Mouse (Mus musculus) midbrain, postnatal 0 days (tissue): ENCODE results near the gene Tgm7. TPM values are rescaled to one million over a fixed set of nuclear protein-coding genes. Genes with fewer than 3 reads are reported as not detected.

Experiments used
- ATAC-seq: fragments of 200-750 bp; cut with Nextera tagmentation; 2 replicates; pipeline ENCODE4 v1.8.0; 2017; ENCODE audit warnings: moderate number of reproducible peaks, mild to moderate bottlenecking, moderate TSS enrichment, moderate library complexity; ENCODE audit not compliant: low FRiP score
- DNase-seq: peaks from one replicate; pipeline ENCODE4 v3.0.0-alpha.2; 2015; ENCODE audit warnings: low spot score
- H3K27ac ChIP-seq: fragments of 300-500 bp; sonication (generic); 2 replicates; pipeline ENCODE4 v1.5.1; 2014; ENCODE audit warnings: low read depth, mild to moderate bottlenecking, low read length, mixed read lengths
- H3K27me3 ChIP-seq: fragments of 300-500 bp; sonication (generic); 2 replicates; pipeline ENCODE4 v1.6.1; 2014; ENCODE audit warnings: low read length, control low read depth, mixed read lengths; ENCODE audit not compliant: insufficient read depth
- H3K36me3 ChIP-seq: fragments of 300-500 bp; sonication (generic); 2 replicates; pipeline ENCODE4 v1.6.1; 2014; ENCODE audit warnings: low read length, control low read depth, mixed read lengths; ENCODE audit not compliant: insufficient read depth
- H3K4me1 ChIP-seq: fragments of 300-500 bp; sonication (generic); 2 replicates; pipeline ENCODE4 v1.6.1; 2014; ENCODE audit warnings: mild to moderate bottlenecking, control low read depth, antibody characterized with exemption, low read length, mixed read lengths; ENCODE audit not compliant: insufficient read depth
- H3K4me2 ChIP-seq: fragments of 300-500 bp; sonication (generic); 2 replicates; pipeline ENCODE4 v1.6.1; 2014; ENCODE audit warnings: low read depth, mild to moderate bottlenecking, low read length, mixed read lengths; ENCODE audit not compliant: poor library complexity, severe bottlenecking
- H3K4me3 ChIP-seq: fragments of 300-500 bp; sonication (generic); 2 replicates; pipeline ENCODE4 v1.5.1; 2014; ENCODE audit warnings: low read depth, mild to moderate bottlenecking, low read length, moderate library complexity
- H3K9ac ChIP-seq: fragments of 300-500 bp; sonication (generic); replicated peaks from 2 replicates; pipeline ENCODE4 v1.6.1; 2014; ENCODE audit warnings: mild to moderate bottlenecking, low read length, moderate library complexity, mixed read lengths; ENCODE audit not compliant: poor library complexity, severe bottlenecking
- H3K9me3 ChIP-seq: fragments of 300-500 bp; sonication (generic); 2 replicates; pipeline ENCODE4 v1.6.1; 2016; ENCODE audit warnings: low read length, control low read depth
- CTCF ChIP-seq: IDR thresholded peaks from 2 replicates; pipeline ENCODE4 v1.5.1; 2016; ENCODE audit warnings: antibody characterized with exemption, mild to moderate bottlenecking
- WGBS: fragments of 180-500 bp; shearing (Covaris S2); extraction: QIAGEN DNeasy Blood & Tissue Kit; methylation state at CpG from one replicate; pipeline ENCODE4 v1.1.7; 2014; 5-methylcytosine and 5-hydroxymethylcytosine counted together
- polyA plus RNA-seq: library from polyadenylated mRNA; unstranded; fragments of >200 nt; fragmentation: Nextera tagmentation; extraction: Ambion mirVana; gene quantifications from 2 replicates; pipeline ENCODE4 v1.2.1, GENCODE M21; 2015
- total RNA-seq: library from RNA; depleted of rRNA; stranded (reverse); fragments of >200 nt; gene quantifications from 2 replicates; pipeline ENCODE4 v1.2.3, GENCODE M21; 2014; rRNA removed

Gene Tgm7
- total and polyA plus RNA-seq, 2 experiments from 2014 or later: not detected

DNA sequence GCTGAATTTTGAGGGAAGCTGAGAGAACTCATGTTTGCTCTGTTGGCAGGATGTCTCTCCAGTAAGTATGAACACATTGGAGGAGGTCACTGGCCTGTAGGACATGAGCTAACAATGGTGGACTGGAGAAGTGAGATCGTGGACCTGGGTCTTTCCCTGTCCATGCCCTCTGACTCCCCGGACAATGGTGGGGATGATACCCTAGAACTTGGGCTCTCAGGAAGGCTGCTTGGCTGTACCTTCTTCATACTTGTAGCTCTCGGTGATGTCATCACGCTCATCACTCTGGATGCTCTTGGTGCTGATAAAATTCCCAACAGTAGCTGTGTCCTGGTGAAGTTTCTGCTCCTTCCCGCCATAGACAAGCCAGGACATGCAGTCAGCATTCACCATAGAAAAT lies 57.4 kb downstream of the Tgm7 start:
- no peak overlapping the region for H3K4me2 ChIP-seq
- H3K4me3 ChIP-seq: no peak overlapping the region
- DNase-seq (no peak), ATAC-seq (no peak)
- H3K27me3 ChIP-seq: no peaks in the 10 kb centered on the region
- H3K9ac ChIP-seq: no peak overlapping the region
- H3K27ac ChIP-seq: no peak overlapping the region
- no peak for TF ChIP-seq CTCF
- 86% methylated on average over 5 of the region's 5 CpGs for WGBS
- H3K9me3 ChIP-seq: no peaks in the 10 kb centered on the region
- H3K4me1 ChIP-seq: no peaks in the 10 kb centered on the region
- H3K36me3 ChIP-seq: no peaks in the 10 kb centered on the region

GRCm38 (mm10) chr2:121045653-121046052 lies 63.9 kb downstream of the Tgm7 start:
- ATAC-seq (no peak), DNase-seq (no peak)
- Histone ChIP-seq H3K27me3 (no peaks in the 10 kb centered on the region), H3K4me3 (no peak overlapping the region), H3K9me3 (no peaks in the 10 kb centered on the region), H3K36me3 (no peaks in the 10 kb centered on the region), H3K4me2 (no peak overlapping the region), H3K27ac (no peak overlapping the region), H3K4me1 (no peaks in the 10 kb centered on the region), H3K9ac (no peak overlapping the region)
- TF ChIP-seq CTCF: no peak
- 78% methylated on average over 4 of the region's 4 CpGs for WGBS

Other genes starting within 250 kb of the Tgm7 start
- gene Ubr1, start 139.1 kb downstream of the Tgm7 start, total RNA-seq: 31.0 and 34.0 TPM in 2 replicates
- gene Ubr1, start 139.1 kb downstream of the Tgm7 start, polyA plus RNA-seq: 24.5 and 28.0 TPM in 2 replicates
- 20.9 and 21.5 TPM in 2 replicates for gene Tmem62, start 132.8 kb downstream of the Tgm7 start, total RNA-seq
- 14.3 and 14.5 TPM in 2 replicates for gene Tmem62, start 132.8 kb downstream of the Tgm7 start, polyA plus RNA-seq
- 51.9 and 65.7 TPM in 2 replicates for gene Ccndbp1, start 101.4 kb downstream of the Tgm7 start, total RNA-seq
- gene Ccndbp1, start 101.4 kb downstream of the Tgm7 start, polyA plus RNA-seq: 77.8 and 79.7 TPM in 2 replicates
- gene Epb42, start 72.7 kb downstream of the Tgm7 start, total RNA-seq: not detected in 2 replicates
- 0.12 TPM in 1 of 2 replicates, not detected in the other for gene Epb42, start 72.7 kb downstream of the Tgm7 start, polyA plus RNA-seq
- 0.14 and 0.44 TPM in 2 replicates for gene Tgm5, start 24.0 kb downstream of the Tgm7 start, total RNA-seq
- 0.11 and 0.32 TPM in 2 replicates for gene Tgm5, start 24.0 kb downstream of the Tgm7 start, polyA plus RNA-seq
- 17.1 and 21.7 TPM in 2 replicates for gene Adal, start 30.6 kb upstream of the Tgm7 start, total RNA-seq
- gene Adal, start 30.6 kb upstream of the Tgm7 start, polyA plus RNA-seq: 18.2 and 19.1 TPM in 2 replicates
- gene Lcmt2, start 30.9 kb upstream of the Tgm7 start, total RNA-seq: 10.0 and 11.2 TPM in 2 replicates
- gene Lcmt2, start 30.9 kb upstream of the Tgm7 start, polyA plus RNA-seq: 13.5 and 14.8 TPM in 2 replicates
- 35.8 and 38.2 TPM in 2 replicates for gene Tubgcp4, start 60.9 kb upstream of the Tgm7 start, total RNA-seq
- 21.2 and 23.0 TPM in 2 replicates for gene Tubgcp4, start 60.9 kb upstream of the Tgm7 start, polyA plus RNA-seq
- gene Zscan29, start 61.3 kb upstream of the Tgm7 start, total RNA-seq: 6.5 and 7.2 TPM in 2 replicates
- gene Zscan29, start 61.3 kb upstream of the Tgm7 start, polyA plus RNA-seq: 4.5 and 4.8 TPM in 2 replicates
- gene Trp53bp1, start 161.6 kb upstream of the Tgm7 start, total RNA-seq: 262 and 292 TPM in 2 replicates
- 90.3 and 93.3 TPM in 2 replicates for gene Trp53bp1, start 161.6 kb upstream of the Tgm7 start, polyA plus RNA-seq
- 137 and 154 TPM in 2 replicates for gene Map1a, start 179.8 kb upstream of the Tgm7 start, total RNA-seq
- 48.1 and 49.4 TPM in 2 replicates for gene Map1a, start 179.8 kb upstream of the Tgm7 start, polyA plus RNA-seq
- 16.9 and 22.1 TPM in 2 replicates for gene Ppip5k1, start 245.6 kb upstream of the Tgm7 start, total RNA-seq
- 18.5 and 20.0 TPM in 2 replicates for gene Ppip5k1, start 245.6 kb upstream of the Tgm7 start, polyA plus RNA-seq
- gene Ckmt1, start 247.9 kb upstream of the Tgm7 start, total RNA-seq: 105 and 147 TPM in 2 replicates
- gene Ckmt1, start 247.9 kb upstream of the Tgm7 start, polyA plus RNA-seq: 120 and 144 TPM in 2 replicates